Mouse (Mus musculus): ENCODE data around the gene Bcl7b.
"Not testable (repeated sequence)": the region's sequence is repeated elsewhere in the genome, so short reads cannot be mapped to it uniquely, and the experiment has no call there.

The Bcl7b gene

GRCm38 (mm10) chr5:135208197-135208596 is 40.1 kb downstream of the Bcl7b start:
- DNase-seq (ENCODE audit: low read depth, low spot score) = no peak

- DNase-seq (ENCODE audit: low read depth, low spot score) = no peak
These were observed 48.8 kb downstream of the Bcl7b start for GRCm38 (mm10) chr5:135216871-135217270.

- DNase-seq (ENCODE audit: low read depth, low spot score) = no peak
These were observed 52.9 kb downstream of the Bcl7b start for GRCm38 (mm10) chr5:135220941-135221340.

GRCm38 (mm10) chr5:135222066-135222465 is 54.0 kb downstream of the Bcl7b start:
- no peak for DNase-seq (ENCODE audit: low read depth, low spot score)

- DNase-seq (ENCODE audit: low read depth, low spot score) = no peak
These were observed 56.1 kb downstream of the Bcl7b start for GRCm38 (mm10) chr5:135224169-135224568.

GRCm38 (mm10) chr5:135225879-135226278 is 57.8 kb downstream of the Bcl7b start:
- not testable (repeated sequence) for DNase-seq (ENCODE audit: low read depth, low spot score)

- DNase-seq (ENCODE audit: low read depth, low spot score) = no peak
These were observed 62.1 kb downstream of the Bcl7b start for GRCm38 (mm10) chr5:135230186-135230585.

Data from skeletal muscle tissue, adult 2 months (tissue).